Mouse (Mus musculus) v-Abl transformed pro-B cells (cell line): ENCODE results near the gene Wdr11.

Experiments
- in situ Hi-C, 2 experiments: fragments of 400-800 bp; cut with MboI; formaldehyde crosslinking; loops; one replicate each; pipeline ENCODE4 v1.15.1; 2025; ENCODE audit not compliant: unreplicated experiment in 2 of 2

Wdr11 gene

GRCm38 (mm10) chr7:129591371-129592131 is at the start of gene Wdr11:
Gene Wdr11 (plus strand): TSS chr7:129591863.
- in situ Hi-C loops = no loop called here

- in situ Hi-C loops = no loop called here
These were observed 24.1 kb upstream of the Wdr11 start for GRCm38 (mm10) chr7:129567541-129567940.

GRCm38 (mm10) chr7:129568338-129568737 is 23.3 kb upstream of the Wdr11 start:
- in situ Hi-C loops = no loop called here

- in situ Hi-C loops = no loop called here
These were observed 17.2 kb upstream of the Wdr11 start for GRCm38 (mm10) chr7:129574471-129574870.

GRCm38 (mm10) chr7:129575110-129575784 is 16.4 kb upstream of the Wdr11 start:
- in situ Hi-C loops = no loop called here

GRCm38 (mm10) chr7:129592132-129592745 is 576 bp downstream of the Wdr11 start:
- in situ Hi-C loops = no loop called here

- in situ Hi-C loops = no loop called here
These were observed 5.5 kb downstream of the Wdr11 start for GRCm38 (mm10) chr7:129597186-129597585.

- in situ Hi-C loops = loop anchor here (25.0 kb wide), 3 partner anchors 844 to 1956 kb away; partner anchors contain the start of genes Bub3 (in 2 of the 2), 2310057M21Rik (in 1 of the 2) and Pstk (in 1 of the 2)
These were observed 14.6 kb downstream of the Wdr11 start for GRCm38 (mm10) chr7:129606291-129606690.

GRCm38 (mm10) chr7:129621141-129621540 is 29.5 kb downstream of the Wdr11 start:
- in situ Hi-C loops = loop anchor here (25.0 kb wide), 3 partner anchors 859 to 1941 kb away; partner anchors contain the start of genes Bub3 (in 2 of the 2), 2310057M21Rik (in 1 of the 2) and Pstk (in 1 of the 2)

GRCm38 (mm10) chr7:129630351-129630750 is 38.7 kb downstream of the Wdr11 start:
- in situ Hi-C loops = loop anchor here in 1 of 2 experiments (25.0 kb wide), 1 partner anchor 1707 kb away; the partner anchor contains the start of genes Fam24a and Fam24b

GRCm38 (mm10) chr7:129631453-129631852 is 39.8 kb downstream of the Wdr11 start:
- in situ Hi-C loops = loop anchor here in 1 of 2 experiments (25.0 kb wide), 1 partner anchor 1706 kb away; the partner anchor contains the start of genes Fam24a and Fam24b

- in situ Hi-C loops = loop anchor here in 1 of 2 experiments (25.0 kb wide), 1 partner anchor 1701 kb away; the partner anchor contains the start of genes Fam24a and Fam24b
These were observed 44.4 kb downstream of the Wdr11 start for GRCm38 (mm10) chr7:129635898-129636640.

GRCm38 (mm10) chr7:129636992-129637391 is 45.3 kb downstream of the Wdr11 start:
- in situ Hi-C loops = loop anchor here in 1 of 2 experiments (25.0 kb wide), 1 partner anchor 1700 kb away; the partner anchor contains the start of genes Fam24a and Fam24b

GRCm38 (mm10) chr7:129637906-129638475 is 46.3 kb downstream of the Wdr11 start:
- in situ Hi-C loops = loop anchor here in 1 of 2 experiments (25.0 kb wide), 1 partner anchor 1699 kb away; the partner anchor contains the start of genes Fam24a and Fam24b

- in situ Hi-C loops = loop anchor here in 1 of 2 experiments (25.0 kb wide), 1 partner anchor 1698 kb away; the partner anchor contains the start of genes Fam24a and Fam24b
These were observed 47.3 kb downstream of the Wdr11 start for GRCm38 (mm10) chr7:129639006-129639405.

- in situ Hi-C loops = loop anchor here in 1 of 2 experiments (25.0 kb wide), 1 partner anchor 1697 kb away; the partner anchor contains the start of genes Fam24a and Fam24b
These were observed 48.2 kb downstream of the Wdr11 start for GRCm38 (mm10) chr7:129639833-129640232.

GRCm38 (mm10) chr7:129643290-129643689 is 51.6 kb downstream of the Wdr11 start:
- in situ Hi-C loops = loop anchor here in 1 of 2 experiments (25.0 kb wide), 1 partner anchor 1694 kb away; the partner anchor contains the start of genes Fam24a and Fam24b

GRCm38 (mm10) chr7:129647798-129648197 is 56.1 kb downstream of the Wdr11 start:
- in situ Hi-C loops = loop anchor here (5.0 to 25.0 kb wide), 3 partner anchors 830 to 1690 kb away; partner anchors contain the start of genes Fam24a (in 1 of the 2) and Fam24b (in 1 of the 2)

GRCm38 (mm10) chr7:129648938-129649337 is 57.3 kb downstream of the Wdr11 start:
- in situ Hi-C loops = loop anchor here (5.0 to 25.0 kb wide), 3 partner anchors 828 to 1688 kb away; partner anchors contain the start of genes Fam24a (in 1 of the 2) and Fam24b (in 1 of the 2)
